Comparison of ENCODE assay signal across 11 mouse cellular contexts in genomic region chr2:61986967-61987550, GRCm38 (mm10). TPM values are rescaled to one million over a fixed set of nuclear protein-coding genes. Genes with fewer than 3 reads are reported as not detected.
DNase-seq lines count a peak whose midpoint lies in the region; ATAC-seq and TF ChIP-seq lines count a peak whose summit lies in the region.
"Had no signal": no experiment of that assay in that cellular context is flagged by ENCODE, and none has a peak within 500 bp of the region (broad histone marks: within the 10 kb centered on the region; RNA-seq: fewer than 3 reads in every experiment).

No protein-coding gene starts in this region.

- TF ChIP-seq POLR2A in heart, adult 2 months (IDR thresholded peaks at IDR 0.05; ENCODE audit: insufficient read depth, low read depth, low read length) = no peak

- no peak overlapping the region for H3K4me3 ChIP-seq in heart, adult 2 months
- no peak overlapping the region for H3K4me3 ChIP-seq in kidney, embryonic 16.5 days (ENCODE audit: low read length)
- H3K4me3 ChIP-seq: heart, embryonic 15.5 days had no signal

- 41% methylated on average over 5 of the region's 5 CpGs for whole genome bisulfite sequencing in heart, adult 2 months
- WGBS in kidney, embryonic 16.5 days = 48% methylated on average over 5 of the region's 5 CpGs

- H3K27ac ChIP-seq in heart, adult 2 months = no peak overlapping the region
- no peak overlapping the region for H3K27ac ChIP-seq in kidney, embryonic 16.5 days (ENCODE audit: low read length)
- H3K27ac ChIP-seq: heart, embryonic 15.5 days had no signal

- no peaks in the 10 kb centered on the region for H3K27me3 ChIP-seq in heart, adult 2 months (ENCODE audit: control insufficient read depth, insufficient read depth, low read length)
- no peaks in the 10 kb centered on the region for H3K27me3 ChIP-seq in kidney, embryonic 16.5 days (ENCODE audit: insufficient read depth, low read length)
- H3K27me3 ChIP-seq: heart, embryonic 15.5 days had no signal

- TF ChIP-seq CTCF in heart, adult 2 months (IDR thresholded peaks at IDR 0.05) = peak; percentile 58

- no peaks in the 10 kb centered on the region for H3K36me3 ChIP-seq in heart, adult 2 months (ENCODE audit: control insufficient read depth, insufficient read depth, low read length)
- no peaks in the 10 kb centered on the region for H3K36me3 ChIP-seq in kidney, embryonic 16.5 days (ENCODE audit: insufficient read depth, low read length)
- H3K36me3 ChIP-seq: heart, embryonic 15.5 days had no signal

- no peak for DNase-seq in heart, adult 2 months
- DNase-seq in heart, postnatal 25 days (ENCODE audit: low spot score) = no peak
- DNase-seq in A20 (ENCODE audit: low read depth, low spot score) = peak; percentile 33
- DNase-seq in Muller cell, postnatal 12 days (ENCODE audit: inconsistent ontology term) = peak; percentile 5
- DNase-seq in left cerebral cortex, adult 9 months (ENCODE audit: low spot score in 2 of 2) = peak; percentile 13 to 57
- no peak for DNase-seq in ovary, postnatal 14 days (ENCODE audit: low spot score)
- DNase-seq in urinary bladder, postnatal 14 days (ENCODE audit: low spot score) = no peak
- DNase-seq: kidney, postnatal 10 days; lung, adult 18-20 months had no signal

- no peaks in the 10 kb centered on the region for H3K79me2 ChIP-seq in heart, adult 2 months (replicated peaks; ENCODE audit: control insufficient read depth, insufficient read depth, low read length)

- intact Hi-C loops in heart, adult 2 months (cut with DNase I) = loop anchor here (5.0 kb wide), 2 partner anchors 300 to 470 kb away; no protein-coding TSS in a partner anchor
- intact Hi-C loops in heart, postnatal 25 days (cut with DNase I) = loop anchor here (2.0 to 5.0 kb wide), 2 partner anchors 302 to 470 kb away; no protein-coding TSS in a partner anchor

- no peak for TF ChIP-seq EP300 in heart, adult 2 months (IDR thresholded peaks at IDR 0.05; ENCODE audit: insufficient read depth, low read depth, low read length)

- no peak overlapping the region for H3K4me2 ChIP-seq in kidney, embryonic 16.5 days (replicated peaks; ENCODE audit: low read depth, low read length)
- H3K4me2 ChIP-seq: heart, embryonic 15.5 days had no signal

- H3K9ac ChIP-seq in heart, adult 2 months (ENCODE audit: low read depth, low read length) = no peak overlapping the region
- H3K9ac ChIP-seq in kidney, embryonic 16.5 days (replicated peaks; ENCODE audit: low read length) = no peak overlapping the region
- H3K9ac ChIP-seq: heart, embryonic 15.5 days had no signal

- H3K4me1 ChIP-seq in heart, adult 2 months (ENCODE audit: control insufficient read depth, insufficient read depth, low read length) = no peaks in the 10 kb centered on the region
- no peaks in the 10 kb centered on the region for H3K4me1 ChIP-seq in kidney, embryonic 16.5 days (ENCODE audit: insufficient read depth, low read length)
- H3K4me1 ChIP-seq: heart, embryonic 15.5 days had no signal

- no peak for ATAC-seq in kidney, embryonic 16.5 days (ENCODE audit: low FRiP score, low TSS enrichment)

- no peaks in the 10 kb centered on the region for H3K9me3 ChIP-seq in kidney, embryonic 16.5 days (ENCODE audit: low read length)
- H3K9me3 ChIP-seq: heart, embryonic 15.5 days had no signal

RNA-seq across cellular contexts. Expression of gene Slc4a10, which starts 59.2 kb away (rescaled TPM):
- total RNA-seq in heart, adult 2 months (2021) = not detected
- 0.03 and 0.04 TPM in 2 replicates for polyA plus RNA-seq in heart, adult 2 months (2012; rRNA removed)
- total RNA-seq in heart, postnatal 25 days (2021) = not detected
- 0.20 and 0.33 TPM in 2 replicates for polyA plus RNA-seq in kidney, embryonic 16.5 days (2015; fragmentation: Nextera tagmentation; extraction: Ambion mirVana)

Comparison
In these comparisons a context has a peak if more than half of its experiments do, and no peak if none do; other contexts are left out.
1. DNase-seq: peak in A20 (single experiment), Muller cell, postnatal 12 days (single experiment) and left cerebral cortex, adult 9 months (2 of 2); none in heart, adult 2 months (0 of 2), heart, postnatal 25 days (single experiment), ovary, postnatal 14 days (single experiment) and urinary bladder, postnatal 14 days (single experiment).